Mouse (Mus musculus) effector memory CD4-positive, alpha-beta T cell, adult 7 months (primary cell): ENCODE results near the gene Ganab. TPM values are rescaled to one million over a fixed set of nuclear protein-coding genes. Genes with fewer than 3 reads are reported as not detected.

Experiments
- polyA plus RNA-seq: library from polyadenylated mRNA; unstranded; fragments of 100-300 nt; shearing (Covaris generic); gene quantifications from one replicate; pipeline ENCODE4 v1.2.1, GENCODE M21; 2017

The Ganab gene
- polyA plus RNA-seq, result 91.0 TPM

GRCm38 (mm10) chr19:8897865-8898495 is at the start of gene Ganab:
Gene Ganab (plus strand): TSS chr19:8898071.

GRCm38 (mm10) chr19:8850402-8850901 is 47.4 kb upstream of the Ganab start, which contains the start of gene Lrrn4cl:
Gene Lrrn4cl (plus strand): TSS chr19:8850768.

GRCm38 (mm10) chr19:8871267-8872186 is 26.3 kb upstream of the Ganab start, which contains the start of gene Ubxn1:
Gene Ubxn1 (plus strand): TSS chr19:8871496.

GRCm38 (mm10) chr19:8880311-8881033 is 17.4 kb upstream of the Ganab start, which contains the start of gene Uqcc3:
Gene Uqcc3 (minus strand): TSS chr19:8880923.

GRCm38 (mm10) chr19:8883616-8884015 is 14.3 kb upstream of the Ganab start, which contains the start of the genes Lbhd1 and Gm49403:
Gene Lbhd1 (plus strand): TSS chr19:8883732.
Gene Gm49403 (plus strand): TSS chr19:8883930.

GRCm38 (mm10) chr19:8888511-8889385 is 9.1 kb upstream of the Ganab start, which contains the start of the genes 1810009A15Rik and Gm49416:
Gene 1810009A15Rik (plus strand): TSS chr19:8888853.
Gene Gm49416 (plus strand): TSS chr19:8888926.

GRCm38 (mm10) chr19:8892829-8893766 is 4.8 kb upstream of the Ganab start, which contains the start of gene Ints5:
Gene Ints5 (plus strand): TSS chr19:8893005.

GRCm38 (mm10) chr19:8920073-8920736 is 22.3 kb downstream of the Ganab start, which contains the start of gene B3gat3:
Gene B3gat3 (plus strand): TSS chr19:8920374.

GRCm38 (mm10) chr19:8929224-8930088 is 31.6 kb downstream of the Ganab start, which contains the start of the genes Rom1 and Eml3:
Gene Rom1 (minus strand): TSS chr19:8929356.
Gene Eml3 (plus strand): TSS chr19:8929552.

GRCm38 (mm10) chr19:8941515-8942217 is 43.8 kb downstream of the Ganab start, which contains the start of gene Mta2:
Gene Mta2 (plus strand): TSS chr19:8941875.

GRCm38 (mm10) chr19:8953135-8954039 is 55.5 kb downstream of the Ganab start, which contains the start of gene Tut1:
Gene Tut1 (plus strand): TSS chr19:8953847.

Other genes starting within 250 kb of the Ganab start
- not detected for gene Chrm1, start 234.3 kb upstream of the Ganab start, polyA plus RNA-seq
- gene Slc3a2, start 174.7 kb upstream of the Ganab start, polyA plus RNA-seq, result 497 TPM
- 105 TPM for gene Wdr74, start 162.2 kb upstream of the Ganab start, polyA plus RNA-seq
- 1.5 TPM for gene 1700092M07Rik, start 157.4 kb upstream of the Ganab start, polyA plus RNA-seq
- gene Stx5a, start 156.7 kb upstream of the Ganab start, polyA plus RNA-seq, result 223 TPM
- 365 TPM for gene Nxf1, start 141.0 kb upstream of the Ganab start, polyA plus RNA-seq
- gene Tmem223, start 127.1 kb upstream of the Ganab start, polyA plus RNA-seq, result 38.6 TPM
- 172 TPM for gene Tmem179b, start 123.6 kb upstream of the Ganab start, polyA plus RNA-seq
- gene Taf6l, start 111.7 kb upstream of the Ganab start, polyA plus RNA-seq, result 8.1 TPM
- 68.3 TPM for gene Polr2g, start 99.5 kb upstream of the Ganab start, polyA plus RNA-seq
- gene Zbtb3, start 95.5 kb upstream of the Ganab start, polyA plus RNA-seq, result 0.18 TPM
- gene Ttc9c, start 78.7 kb upstream of the Ganab start, polyA plus RNA-seq, result 31.0 TPM
- gene Hnrnpul2, start 78.1 kb upstream of the Ganab start, polyA plus RNA-seq, result 7.6 TPM
- not detected for gene AC129217.1, start 68.3 kb upstream of the Ganab start, polyA plus RNA-seq
- 85.2 TPM for gene Bscl2, start 60.6 kb upstream of the Ganab start, polyA plus RNA-seq
- 0.49 TPM for gene Gng3, start 58.9 kb upstream of the Ganab start, polyA plus RNA-seq
- not detected for gene Lrrn4cl, start 47.3 kb upstream of the Ganab start, polyA plus RNA-seq
- gene Ubxn1, start 26.6 kb upstream of the Ganab start, polyA plus RNA-seq, result 133 TPM
- 30.0 TPM for gene Uqcc3, start 17.1 kb upstream of the Ganab start, polyA plus RNA-seq
- gene Lbhd1, start 14.3 kb upstream of the Ganab start, polyA plus RNA-seq, result 40.0 TPM
- not detected for gene Gm49403, start 14.1 kb upstream of the Ganab start, polyA plus RNA-seq
- 32.1 TPM for gene 1810009A15Rik, start 9.2 kb upstream of the Ganab start, polyA plus RNA-seq
- not detected for gene Gm49416, start 9.1 kb upstream of the Ganab start, polyA plus RNA-seq
- 34.6 TPM for gene Ints5, start 5.1 kb upstream of the Ganab start, polyA plus RNA-seq
- gene B3gat3, start 22.3 kb downstream of the Ganab start, polyA plus RNA-seq, result 57.0 TPM
- gene Rom1, start 31.3 kb downstream of the Ganab start, polyA plus RNA-seq, result 4.5 TPM
- 74.5 TPM for gene Eml3, start 31.5 kb downstream of the Ganab start, polyA plus RNA-seq
- gene Mta2, start 43.8 kb downstream of the Ganab start, polyA plus RNA-seq, result 211 TPM
- 55.0 TPM for gene Tut1, start 55.8 kb downstream of the Ganab start, polyA plus RNA-seq
- gene Eef1g, start 69.0 kb downstream of the Ganab start, polyA plus RNA-seq, result 259 TPM
- 193 TPM for gene Ahnak, start 91.2 kb downstream of the Ganab start, polyA plus RNA-seq
- gene Scgb1a1, start 189.9 kb downstream of the Ganab start, polyA plus RNA-seq, result not detected
- gene Asrgl1, start 237.6 kb downstream of the Ganab start, polyA plus RNA-seq, result 29.7 TPM